Mouse (Mus musculus): ENCODE results near the gene Fam13a.

The Fam13a gene

DNA sequence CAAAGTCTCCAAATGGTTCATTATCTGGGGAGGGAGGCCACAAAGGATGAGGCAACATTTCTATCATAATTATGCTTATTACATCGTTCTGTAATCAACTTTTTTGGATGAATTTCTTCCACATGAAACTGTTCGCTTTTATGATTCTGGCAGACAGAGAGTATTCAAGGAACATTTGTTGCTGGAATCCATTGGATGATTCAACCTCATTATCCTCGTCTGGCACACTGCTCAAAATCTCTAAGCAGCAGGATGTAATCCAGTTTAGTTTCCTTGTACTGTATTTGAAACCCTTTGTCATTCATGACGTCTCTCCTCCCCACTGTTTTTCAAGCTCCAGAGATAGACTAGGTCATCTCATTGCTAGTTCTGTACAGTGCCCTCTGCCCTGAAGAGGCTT, 77.5 kb downstream of the Fam13a start:
- ChIA-PET POLR2A (no interaction called here), CTCF (no interaction called here)

DNA sequence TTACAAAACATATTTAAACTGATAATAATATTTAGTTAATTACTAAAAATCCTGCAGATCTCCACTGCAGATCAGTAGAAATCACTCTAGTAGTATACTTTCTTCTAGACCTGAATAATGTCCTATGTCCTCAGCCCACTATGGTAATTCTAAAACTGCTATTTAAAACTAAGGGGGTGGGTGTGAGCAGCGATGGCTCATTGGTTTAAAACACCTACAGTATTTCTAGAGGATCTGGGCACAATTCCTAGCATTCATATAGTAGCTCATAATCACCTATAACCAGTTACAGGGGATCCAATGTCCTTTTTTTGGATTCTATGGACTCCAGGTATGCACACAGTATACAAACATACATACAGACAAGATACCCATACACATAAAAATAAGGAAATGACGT, 78.1 kb downstream of the Fam13a start:
- CTCF ChIA-PET: no interaction called here
- POLR2A ChIA-PET: no interaction called here

DNA sequence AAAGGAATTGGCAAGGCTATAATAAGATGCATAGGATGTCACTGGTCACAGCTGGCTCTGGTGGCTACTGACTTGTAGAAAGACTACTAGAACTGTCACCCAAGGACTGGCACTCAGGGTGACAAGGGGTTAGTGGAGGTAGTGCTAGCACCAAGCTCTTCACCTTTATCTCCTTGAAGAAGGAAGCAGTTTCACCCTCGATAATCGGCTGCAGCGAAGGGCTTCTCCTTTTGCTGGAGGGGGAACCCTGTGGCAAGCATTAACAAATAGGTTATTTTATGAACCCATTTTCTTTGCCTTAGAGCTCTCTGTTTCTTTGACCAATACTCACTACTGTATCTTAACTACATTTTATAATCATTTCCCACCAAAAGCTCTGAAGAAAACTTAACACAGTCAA, 80.4 kb downstream of the Fam13a start:
- ChIA-PET POLR2A (no interaction called here), CTCF (no interaction called here)

DNA sequence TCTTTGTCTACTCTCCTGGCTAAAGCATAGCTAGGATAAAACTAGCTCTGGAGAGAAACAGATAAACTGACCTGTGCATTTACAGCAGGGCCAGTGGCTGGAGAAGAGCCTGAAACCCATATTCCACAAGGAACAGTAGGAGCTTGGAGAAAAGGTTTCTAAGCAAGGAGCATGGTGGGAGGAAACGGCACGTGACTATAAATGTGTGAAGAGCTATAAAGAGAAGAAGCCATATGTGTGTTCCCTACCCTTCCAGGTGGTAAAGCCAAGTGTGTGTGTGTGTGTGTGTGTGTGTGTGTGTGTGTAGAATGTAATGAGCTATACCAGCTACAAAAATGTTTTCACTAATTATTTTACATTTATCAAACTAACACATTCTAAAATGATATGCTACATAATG, 82.1 kb downstream of the Fam13a start:
- CTCF ChIA-PET: interaction anchor here in 1 of 4 experiments (0.6 kb wide), 1 partner anchor 132 kb away, joined by 4 read pairs; no protein-coding TSS in a partner anchor
- POLR2A ChIA-PET: interaction anchor here in 1 of 4 experiments (1.2 kb wide), 1 partner anchor 10 kb away, joined by 3 read pairs; no protein-coding TSS in a partner anchor

DNA sequence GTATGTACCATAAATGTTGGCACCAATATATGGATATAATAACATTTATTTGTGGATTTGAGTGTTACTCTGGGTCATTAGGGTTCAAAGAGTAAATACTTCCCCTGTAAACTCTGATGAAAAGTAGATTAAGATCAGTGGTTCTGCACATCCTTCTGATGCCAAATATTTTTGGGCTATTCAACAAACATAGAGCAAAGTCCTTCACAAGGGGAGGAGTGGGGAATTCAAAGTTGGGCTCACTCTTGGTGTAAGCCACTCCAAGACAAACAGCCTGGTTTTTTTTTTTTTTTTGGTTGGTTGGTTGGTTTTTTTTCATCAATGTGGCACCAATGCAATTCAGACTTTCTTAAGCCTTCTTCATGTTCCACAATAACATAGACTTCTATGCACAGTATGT, 86.6 kb downstream of the Fam13a start:
- POLR2A ChIA-PET: no interaction called here
- CTCF ChIA-PET: interaction anchor here in 1 of 4 experiments (0.6 kb wide), 1 partner anchor 247 kb away, joined by 3 read pairs; no protein-coding TSS in a partner anchor

DNA sequence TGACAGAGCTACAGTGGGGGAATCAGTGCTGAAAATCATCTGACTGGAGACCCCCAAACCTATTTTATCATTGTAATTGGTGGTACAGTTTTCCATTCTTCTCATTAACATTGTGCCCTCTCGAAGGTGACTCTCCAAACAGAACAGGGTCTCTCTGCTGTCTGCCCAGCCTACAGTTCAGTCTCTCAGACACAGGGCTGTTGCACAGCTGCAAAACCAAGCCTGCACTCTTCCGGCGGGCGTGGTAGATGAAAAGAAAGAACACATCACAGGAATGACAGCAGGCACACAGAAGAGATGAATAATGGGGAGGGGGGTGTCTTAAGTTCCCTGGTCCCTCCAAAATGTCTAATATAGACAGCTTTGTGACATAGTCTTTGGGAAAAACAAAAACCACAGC, 90.2 kb downstream of the Fam13a start:
- CTCF ChIA-PET: no interaction called here
- POLR2A ChIA-PET: interaction anchor here in 2 of 4 experiments (0.5 to 1.6 kb wide), 4 partner anchors 26 to 70 kb away, joined by 3 to 4 read pairs (median 4); partner anchors contain the start of gene Nap1l5 (in 1 of the 2)

DNA sequence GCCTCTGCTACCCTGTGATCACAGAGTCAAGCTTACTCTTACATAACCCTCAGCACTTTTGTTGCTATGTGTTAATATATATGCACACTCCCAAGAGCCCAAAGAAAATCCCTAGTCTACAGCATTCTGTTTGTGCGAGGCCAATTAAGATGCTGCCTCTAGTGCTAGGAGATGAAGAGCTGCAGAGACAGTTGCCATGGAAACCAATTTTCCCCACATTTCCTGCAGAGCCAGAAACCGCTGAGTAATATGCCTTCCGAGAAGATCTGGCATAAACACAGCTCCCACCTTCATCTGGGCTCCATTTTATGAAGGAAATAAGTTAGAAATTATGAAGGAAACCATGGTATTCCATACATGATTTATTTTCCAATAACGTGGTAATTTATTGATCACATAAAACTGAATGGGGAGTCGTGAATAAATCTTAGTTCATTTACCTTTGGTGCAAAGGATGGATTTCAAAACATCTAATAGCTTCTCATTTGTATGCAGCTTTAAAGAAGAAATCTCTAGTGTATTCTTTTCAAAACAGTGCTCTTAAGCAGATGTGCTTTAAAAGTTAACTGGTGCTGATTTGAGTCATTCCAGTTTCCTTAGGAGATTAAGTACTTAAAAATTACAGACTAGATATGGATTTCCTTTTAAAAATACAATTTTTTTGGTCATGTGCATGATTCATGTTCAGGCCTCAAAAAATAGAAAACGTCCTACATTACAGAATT, 91.0 kb downstream of the Fam13a start:
- CTCF ChIA-PET: no interaction called here
- POLR2A ChIA-PET: interaction anchor here in 1 of 4 experiments (0.8 to 1.5 kb wide), 3 partner anchors 9 to 27 kb away, joined by 3 to 6 read pairs (median 4); no protein-coding TSS in a partner anchor

DNA sequence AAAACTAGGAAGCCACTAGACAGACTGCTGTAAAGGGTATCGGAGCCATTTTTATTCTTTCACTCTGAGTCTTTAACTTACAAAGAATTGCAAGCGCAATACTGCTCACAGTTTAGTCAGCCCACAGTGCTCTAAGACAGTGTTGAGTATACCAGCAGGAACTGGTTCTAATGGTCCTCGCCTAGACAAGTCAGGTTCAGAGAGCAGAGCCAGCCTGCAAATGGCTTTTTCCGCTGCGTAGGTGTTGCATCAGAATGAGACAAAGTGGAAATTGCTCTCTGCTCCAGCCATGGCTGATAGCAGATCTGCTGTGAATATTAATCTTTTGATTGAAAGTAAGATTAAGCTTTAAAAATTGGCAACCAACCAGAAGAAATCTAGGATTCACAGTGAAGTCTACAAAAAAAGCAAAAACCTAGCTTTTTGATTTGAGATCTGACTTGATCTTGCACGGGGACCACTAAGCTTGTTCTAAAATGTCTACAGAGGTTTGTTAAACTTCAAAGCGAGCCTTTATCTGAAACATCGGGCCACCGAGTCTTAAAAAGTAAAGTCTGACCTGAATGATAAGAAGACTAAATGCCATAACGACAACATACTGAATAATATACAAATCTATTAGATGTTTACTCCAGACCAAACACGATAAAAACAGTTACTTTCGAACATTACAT, 91.7 kb downstream of the Fam13a start:
- POLR2A ChIA-PET: interaction anchor here in 1 of 4 experiments (0.8 to 1.5 kb wide), 3 partner anchors 10 to 27 kb away, joined by 3 to 6 read pairs (median 4); no protein-coding TSS in a partner anchor

DNA sequence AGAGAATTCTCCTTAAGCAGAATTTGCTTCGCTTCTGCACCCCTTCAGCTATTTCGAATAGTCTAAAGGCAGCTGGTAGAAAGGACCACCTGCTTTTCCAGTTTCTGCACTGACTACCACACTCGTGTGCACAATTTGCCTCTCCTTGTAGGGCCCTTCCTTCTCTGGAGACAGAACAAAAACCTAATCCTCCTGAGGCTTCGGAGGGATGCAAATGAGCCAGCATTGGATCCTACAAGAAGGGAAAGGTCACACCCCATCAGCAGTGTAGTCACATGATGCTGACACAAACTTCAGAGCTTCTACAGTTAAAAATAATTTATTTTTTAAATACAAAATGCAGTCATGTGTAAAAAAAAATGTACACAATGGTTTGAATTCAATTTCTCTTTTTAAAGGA, 93.2 kb downstream of the Fam13a start:
- CTCF ChIA-PET: no interaction called here

More for the DNA sequence above, 91.7 kb downstream of the Fam13a start:
- CTCF ChIA-PET: no interaction called here

DNA sequence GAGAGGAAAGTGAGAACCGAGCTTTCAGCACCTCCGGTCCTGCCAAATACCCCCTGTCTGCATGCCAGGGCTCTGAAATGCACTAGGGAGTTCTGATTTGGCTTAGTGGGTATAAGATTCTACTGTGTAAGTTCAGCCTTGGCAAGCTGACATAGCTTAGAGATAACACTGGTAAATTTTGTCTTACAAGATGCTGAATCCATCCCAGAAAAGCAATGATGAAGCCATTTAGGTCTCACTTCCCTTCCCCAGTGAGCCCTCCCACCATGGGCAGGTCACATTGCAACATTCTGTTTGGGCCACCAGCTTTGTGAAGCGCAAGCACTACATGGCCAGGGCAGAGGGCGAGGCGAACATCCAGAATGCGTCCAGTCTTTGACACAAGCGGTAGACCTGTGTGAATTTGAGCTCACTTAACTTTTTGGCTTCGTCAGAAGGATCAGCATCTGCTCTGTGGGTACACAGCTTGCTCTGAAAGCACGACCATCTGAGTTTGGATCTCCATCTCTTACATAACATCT, 94.4 kb downstream of the Fam13a start:
- CTCF ChIA-PET: no interaction called here
- POLR2A ChIA-PET: no interaction called here

More for the DNA sequence above, 93.2 kb downstream of the Fam13a start:
- POLR2A ChIA-PET: no interaction called here

DNA sequence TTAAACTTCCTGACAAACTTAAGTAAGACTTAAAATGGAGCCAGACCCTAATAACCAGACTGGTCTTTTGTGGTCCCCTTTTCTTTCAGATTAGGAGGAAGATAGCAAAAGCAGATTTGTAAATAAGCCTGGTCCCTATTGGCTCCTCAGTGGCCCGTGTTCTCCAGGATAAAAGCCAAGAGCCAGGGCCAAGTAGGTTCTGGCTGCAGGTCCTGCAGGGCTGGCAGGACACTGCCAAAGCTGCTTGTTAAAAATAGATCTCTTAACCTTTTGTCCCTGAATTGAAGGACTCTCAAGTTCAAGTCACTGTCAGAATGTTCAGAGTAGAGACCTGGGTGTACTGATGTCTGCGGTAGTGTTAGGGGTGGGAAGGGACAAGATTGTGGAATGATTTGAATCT, 96.5 kb downstream of the Fam13a start:
- POLR2A ChIA-PET: no interaction called here
- CTCF ChIA-PET: no interaction called here

DNA sequence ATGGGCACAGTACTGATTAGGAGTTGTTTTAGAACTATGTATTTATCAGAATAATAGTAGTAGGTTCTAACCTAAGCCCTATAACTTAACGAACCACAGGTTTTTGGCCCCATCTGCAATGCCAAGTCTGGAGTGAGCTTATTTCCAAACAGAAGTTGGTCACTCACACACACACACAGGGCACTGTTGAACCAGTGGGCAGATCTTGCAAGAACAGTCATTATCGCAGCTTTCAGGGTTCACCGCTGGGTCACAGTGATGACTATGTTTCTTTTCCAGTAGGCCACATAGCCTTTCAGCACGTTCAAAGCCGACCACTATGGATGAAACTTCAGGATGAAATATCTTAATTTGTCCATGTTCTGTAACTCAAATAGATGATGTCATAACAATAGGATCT, 101.8 kb downstream of the Fam13a start:
- CTCF ChIA-PET: no interaction called here
- POLR2A ChIA-PET: no interaction called here

DNA sequence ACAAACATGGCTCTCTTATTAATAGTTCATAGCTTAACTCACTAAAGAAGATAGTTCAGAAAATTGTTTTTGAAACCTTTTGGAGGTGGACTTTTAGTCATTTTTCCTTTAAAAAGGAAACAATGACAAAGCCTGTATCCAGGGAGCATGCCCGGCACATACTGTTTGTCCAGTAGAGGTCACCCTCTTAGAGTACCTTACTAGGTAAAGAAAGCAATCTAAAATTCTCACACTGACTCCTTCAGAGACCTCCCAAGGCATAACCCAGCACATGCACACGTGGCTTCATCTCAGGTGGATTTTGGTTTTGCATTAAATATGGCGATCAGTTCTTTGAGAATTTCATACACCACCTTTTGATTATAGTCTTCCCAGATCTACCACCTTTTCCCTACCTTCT, 102.7 kb downstream of the Fam13a start:
- POLR2A ChIA-PET: interaction anchor here in 1 of 4 experiments (1.0 kb wide), 1 partner anchor 49 kb away, joined by 3 read pairs; no protein-coding TSS in a partner anchor
- CTCF ChIA-PET: interaction anchor here in 2 of 4 experiments (0.6 to 1.2 kb wide), 2 partner anchors 10 to 375 kb away, joined by 3 to 4 read pairs; no protein-coding TSS in a partner anchor

DNA sequence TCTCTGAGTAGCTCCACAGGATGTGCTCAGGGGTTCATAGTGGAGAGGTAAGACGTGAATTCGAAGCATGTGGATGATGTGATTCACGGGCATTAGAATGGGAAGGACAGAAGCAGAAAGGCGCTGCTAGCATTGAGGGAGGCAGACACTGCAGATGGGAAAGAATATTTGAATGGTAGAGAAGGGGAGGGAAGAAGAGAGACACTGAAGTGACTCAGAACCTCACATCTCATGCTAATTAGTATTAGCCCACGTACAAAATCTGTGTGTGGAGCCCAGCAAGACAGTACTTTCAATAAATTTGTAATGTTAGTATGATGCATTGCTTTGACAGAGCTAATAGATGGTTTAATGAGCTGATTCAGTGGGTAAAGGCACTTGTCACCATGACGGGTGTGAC, 103.6 kb downstream of the Fam13a start:
- CTCF ChIA-PET: interaction anchor here in 2 of 4 experiments (0.6 to 1.2 kb wide), 2 partner anchors 9 to 376 kb away, joined by 3 to 4 read pairs; no protein-coding TSS in a partner anchor
- POLR2A ChIA-PET: interaction anchor here in 2 of 4 experiments (0.5 to 1.0 kb wide), 2 partner anchors 50 to 288 kb away, joined by 3 to 6 read pairs; partner anchors contain the start of gene Tigd2 (in 1 of the 2)

DNA sequence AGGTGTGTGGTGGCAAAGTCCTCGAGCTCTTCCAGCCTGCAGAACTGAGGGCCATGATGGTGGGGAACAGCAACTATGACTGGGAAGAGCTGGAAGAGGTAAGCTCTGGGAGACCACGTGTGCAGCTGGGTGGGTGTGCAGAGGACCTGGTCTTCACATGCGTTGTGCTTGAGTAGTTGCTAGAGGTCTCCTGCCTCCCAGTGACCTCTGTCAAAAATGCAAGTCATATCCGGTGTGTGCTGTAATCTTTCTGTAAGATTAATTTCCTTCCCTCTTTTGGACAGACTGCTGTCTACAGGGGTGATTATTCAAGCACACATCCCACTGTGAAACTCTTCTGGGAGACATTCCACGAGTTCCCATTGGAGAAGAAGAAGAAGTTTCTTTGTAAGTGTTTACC, 107.9 kb downstream of the Fam13a start:
- POLR2A ChIA-PET: interaction anchor here in 1 of 4 experiments (0.7 kb wide), 1 partner anchor 8 kb away, joined by 3 read pairs; no protein-coding TSS in a partner anchor
- CTCF ChIA-PET: interaction anchor here in 1 of 4 experiments (1.0 kb wide), 1 partner anchor 11 kb away, joined by 3 read pairs; no protein-coding TSS in a partner anchor

DNA sequence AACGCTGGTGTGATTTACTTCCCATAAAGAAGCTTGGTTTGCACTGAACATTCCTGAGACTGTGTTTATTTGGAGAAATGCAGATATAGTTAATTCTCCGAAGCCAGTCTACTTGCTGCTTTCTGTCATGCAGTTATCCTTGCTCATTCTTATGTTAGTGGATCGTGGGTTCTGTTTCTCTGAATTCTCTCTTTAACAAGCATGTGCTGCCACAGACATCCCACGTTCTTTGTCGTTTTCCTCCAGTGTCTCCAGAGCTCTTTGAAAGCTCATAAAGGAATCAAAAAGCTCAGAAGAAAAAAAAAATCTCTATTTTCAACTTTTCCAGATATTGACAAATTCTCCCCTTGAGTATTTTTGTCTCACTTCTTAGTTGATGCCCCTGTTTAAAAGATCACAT, 110.4 kb downstream of the Fam13a start:
- POLR2A ChIA-PET: interaction anchor here in 1 of 4 experiments (0.7 kb wide), 1 partner anchor 273 kb away, joined by 3 read pairs; no protein-coding TSS in a partner anchor
- CTCF ChIA-PET: no interaction called here

DNA sequence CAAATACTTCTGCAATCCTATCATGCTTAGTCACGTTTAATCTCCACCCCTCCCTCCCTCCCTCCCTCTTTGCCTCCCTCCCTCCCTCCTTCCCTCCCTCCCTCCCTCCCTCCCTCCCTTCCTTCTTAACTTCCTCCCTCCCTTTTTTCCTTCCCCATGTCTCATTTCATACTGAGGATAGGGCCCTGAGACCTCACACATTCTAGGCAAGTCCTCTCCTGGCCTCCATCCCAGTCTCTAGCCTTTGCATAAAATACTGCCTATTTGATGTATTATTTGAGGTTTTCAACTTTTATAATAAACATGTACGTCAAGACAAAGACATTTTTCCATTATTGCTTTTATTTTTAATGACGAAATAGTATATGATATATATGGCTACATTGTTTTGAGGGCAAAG, 110.8 kb downstream of the Fam13a start:
- POLR2A ChIA-PET: no interaction called here

DNA sequence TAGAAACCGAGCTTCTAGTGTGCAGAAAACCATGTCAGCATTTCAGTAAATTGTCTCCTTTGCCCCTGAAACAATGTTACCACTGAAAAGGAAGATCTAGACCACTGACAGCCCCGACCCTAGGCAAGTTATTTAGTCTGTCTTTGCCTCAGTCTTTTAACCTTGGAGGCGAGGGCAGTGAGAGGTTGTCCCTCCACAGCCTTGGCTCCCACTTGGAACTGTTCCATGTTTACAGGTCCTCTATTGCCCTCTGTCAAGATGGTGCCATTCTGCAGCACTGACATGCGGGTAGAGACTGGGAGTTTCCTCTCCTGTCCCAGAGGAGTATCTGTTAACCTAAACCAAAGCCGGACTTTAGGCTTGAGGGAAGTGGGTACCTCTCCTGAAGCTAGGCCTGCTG, 111.5 kb downstream of the Fam13a start:
- POLR2A ChIA-PET: no interaction called here
- CTCF ChIA-PET: no interaction called here

More for the DNA sequence above, 110.8 kb downstream of the Fam13a start:
- CTCF ChIA-PET: no interaction called here

DNA sequence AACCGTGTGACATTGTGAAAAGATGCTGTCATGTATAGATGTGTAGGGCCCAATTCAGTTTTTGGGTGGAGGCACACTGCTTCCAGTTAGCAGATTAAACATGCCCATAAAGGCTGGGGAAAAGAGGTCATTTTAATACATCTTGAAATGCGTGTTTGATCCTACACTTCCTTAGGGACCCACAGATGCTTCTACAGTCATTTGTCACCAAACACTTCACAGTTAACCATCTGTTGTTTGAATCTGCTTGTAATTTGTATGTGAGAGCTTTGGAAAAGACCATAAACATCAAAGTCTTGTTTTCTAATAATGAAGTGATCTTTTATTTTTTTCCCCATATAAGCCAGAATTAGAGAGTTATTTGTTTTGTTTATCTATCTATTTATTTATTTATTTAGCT, 116.6 kb downstream of the Fam13a start:
- ChIA-PET CTCF (interaction anchor here in 2 of 4 experiments (0.6 kb wide), 3 partner anchors 52 to 312 kb away, joined by 3 to 5 read pairs (median 4); no protein-coding TSS in a partner anchor), POLR2A (interaction anchor here in 2 of 4 experiments (1.5 to 2.1 kb wide), 2 partner anchors 9 to 27 kb away, joined by 3 to 4 read pairs; no protein-coding TSS in a partner anchor)

DNA sequence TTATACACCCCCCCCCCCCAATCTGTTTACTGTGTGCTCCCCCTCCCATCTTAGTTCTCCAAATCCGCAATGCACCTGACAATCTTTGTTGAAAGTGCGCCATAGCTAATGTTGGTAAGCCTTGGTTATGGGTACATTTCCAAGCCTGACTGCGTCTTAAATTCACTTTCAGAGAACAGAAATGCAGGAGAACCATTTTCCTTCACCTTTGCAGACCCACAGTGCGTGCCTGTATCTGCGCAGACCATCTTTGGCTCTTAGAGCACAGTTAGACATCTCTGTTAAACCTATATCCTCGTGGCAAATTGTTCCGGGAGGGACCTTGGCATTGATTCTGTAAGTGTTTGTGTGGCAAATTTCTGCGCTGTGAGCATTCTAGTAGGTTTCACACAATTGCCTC, 117.0 kb downstream of the Fam13a start:
- CTCF ChIA-PET: interaction anchor here in 2 of 4 experiments (0.6 kb wide), 3 partner anchors 52 to 311 kb away, joined by 3 to 5 read pairs (median 4); no protein-coding TSS in a partner anchor
- POLR2A ChIA-PET: interaction anchor here in 1 of 4 experiments (1.0 to 2.1 kb wide), 2 partner anchors 27 to 75 kb away, joined by 3 to 4 read pairs; no protein-coding TSS in a partner anchor

All from embryonic stem cell, embryonic (primary cell).